Mouse (Mus musculus): ENCODE data around the gene Cd70. TPM values are rescaled to one million over a fixed set of nuclear protein-coding genes. Genes with fewer than 3 reads are reported as not detected.

Cd70 gene
- polyA plus RNA-seq, 1 experiment from 2014 or later: not detected

DNA sequence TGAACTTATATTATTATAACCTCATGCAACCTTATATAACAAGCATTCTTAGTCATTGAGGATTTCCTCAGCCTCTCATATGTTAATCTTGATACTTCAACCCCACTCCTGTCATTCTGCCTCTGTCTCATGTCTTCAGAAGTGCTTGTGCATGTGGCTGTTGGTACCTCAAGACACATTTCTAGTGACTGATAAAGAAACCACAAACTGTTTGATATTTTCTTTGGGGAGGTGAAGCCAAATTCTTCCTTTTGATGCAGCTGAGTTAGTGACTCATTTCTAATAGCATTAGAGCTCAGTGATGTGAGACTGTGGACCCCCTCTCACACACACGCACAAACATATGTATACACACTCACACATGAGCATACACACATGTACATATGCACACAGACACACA is 17.8 kb downstream of the Cd70 start:
- no peaks in the 10 kb centered on the region for H3K27me3 ChIP-seq
- H3K9ac ChIP-seq: no peak overlapping the region
- H3K4me1 ChIP-seq: no peaks in the 10 kb centered on the region
- no peak overlapping the region for H3K4me3 ChIP-seq (replicated peaks)
- no peaks in the 10 kb centered on the region for H3K36me3 ChIP-seq (replicated peaks)
- WGBS: 79% methylated on average over 1 of the region's 1 CpGs
- no peak overlapping the region for H3K27ac ChIP-seq
- no peak for ATAC-seq (ENCODE audit: low FRiP score)
- no peak overlapping the region for H3K4me2 ChIP-seq
- no peaks in the 10 kb centered on the region for H3K9me3 ChIP-seq

DNA sequence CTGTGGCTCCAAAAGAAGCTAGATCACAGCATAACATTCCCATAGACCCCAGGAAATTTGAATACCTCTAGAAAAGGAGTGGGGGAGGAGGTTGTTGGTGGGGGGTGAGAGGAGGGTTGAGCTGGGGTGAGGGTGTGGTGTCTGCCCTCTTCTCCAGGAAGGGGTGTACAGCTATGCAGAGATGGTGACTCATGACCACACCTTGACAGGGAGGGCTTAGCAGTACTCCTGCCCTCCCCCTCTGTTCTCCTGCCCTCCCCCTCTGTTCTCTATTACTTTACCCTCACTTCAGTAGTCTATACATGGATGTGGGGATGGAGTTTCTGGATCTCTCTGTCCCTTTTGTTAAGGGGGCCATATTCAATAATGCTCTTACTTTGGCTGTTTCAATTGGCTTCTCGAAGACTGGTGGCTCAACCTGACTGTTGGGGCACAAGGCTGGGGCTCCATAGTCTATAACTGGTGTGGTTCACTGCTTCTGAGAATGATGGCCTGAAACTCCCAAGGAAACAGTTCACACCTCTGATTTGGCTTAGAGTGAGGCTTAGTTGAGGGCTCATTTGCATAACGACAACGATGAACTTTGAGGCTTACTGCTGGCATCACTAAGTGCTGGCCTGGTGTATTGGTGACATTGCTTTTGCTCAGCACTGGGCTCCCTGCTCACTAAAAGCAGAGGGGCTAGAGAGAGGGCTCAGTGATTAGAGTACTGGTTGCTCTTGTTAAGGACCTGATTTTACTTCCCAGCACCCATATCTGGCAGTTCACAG is 23.5 kb downstream of the Cd70 start:
- Histone ChIP-seq H3K4me2 (no peak overlapping the region), H3K9me3 (no peaks in the 10 kb centered on the region), H3K36me3 (replicated peaks) (no peaks in the 10 kb centered on the region), H3K27ac (no peak overlapping the region), H3K9ac (no peak overlapping the region), H3K27me3 (no peaks in the 10 kb centered on the region), H3K4me3 (replicated peaks) (no peak overlapping the region), H3K4me1 (no peaks in the 10 kb centered on the region)
- ATAC-seq (ENCODE audit: low FRiP score): no peak
- WGBS: 66% methylated on average over 3 of the region's 3 CpGs

DNA sequence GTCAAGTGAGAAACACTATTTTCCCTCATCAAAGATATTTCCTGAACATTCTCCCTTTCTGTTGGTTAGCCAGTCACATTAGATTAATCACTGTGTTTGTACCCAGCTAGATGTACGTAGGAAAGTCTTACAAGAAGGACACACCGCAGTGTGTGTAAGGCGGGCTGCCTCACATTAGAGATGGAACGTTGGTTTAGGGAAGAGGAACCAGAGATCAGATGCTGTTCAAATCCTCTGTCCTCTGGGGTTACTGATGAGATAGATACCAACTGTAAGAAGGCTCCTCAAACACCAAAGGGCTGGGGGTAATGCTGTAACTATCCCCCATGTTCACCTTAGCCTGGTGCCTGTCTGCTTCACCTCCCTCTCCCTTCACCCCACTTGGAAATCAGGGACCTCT is 24.8 kb downstream of the Cd70 start:
- Histone ChIP-seq H3K9me3 (no peaks in the 10 kb centered on the region), H3K27me3 (no peaks in the 10 kb centered on the region), H3K36me3 (replicated peaks) (no peaks in the 10 kb centered on the region), H3K9ac (no peak overlapping the region), H3K4me1 (no peaks in the 10 kb centered on the region), H3K27ac (no peak overlapping the region), H3K4me2 (no peak overlapping the region), H3K4me3 (replicated peaks) (no peak overlapping the region)
- WGBS: 87% methylated on average over 4 of the region's 4 CpGs
- no peak for ATAC-seq (ENCODE audit: low FRiP score)

DNA sequence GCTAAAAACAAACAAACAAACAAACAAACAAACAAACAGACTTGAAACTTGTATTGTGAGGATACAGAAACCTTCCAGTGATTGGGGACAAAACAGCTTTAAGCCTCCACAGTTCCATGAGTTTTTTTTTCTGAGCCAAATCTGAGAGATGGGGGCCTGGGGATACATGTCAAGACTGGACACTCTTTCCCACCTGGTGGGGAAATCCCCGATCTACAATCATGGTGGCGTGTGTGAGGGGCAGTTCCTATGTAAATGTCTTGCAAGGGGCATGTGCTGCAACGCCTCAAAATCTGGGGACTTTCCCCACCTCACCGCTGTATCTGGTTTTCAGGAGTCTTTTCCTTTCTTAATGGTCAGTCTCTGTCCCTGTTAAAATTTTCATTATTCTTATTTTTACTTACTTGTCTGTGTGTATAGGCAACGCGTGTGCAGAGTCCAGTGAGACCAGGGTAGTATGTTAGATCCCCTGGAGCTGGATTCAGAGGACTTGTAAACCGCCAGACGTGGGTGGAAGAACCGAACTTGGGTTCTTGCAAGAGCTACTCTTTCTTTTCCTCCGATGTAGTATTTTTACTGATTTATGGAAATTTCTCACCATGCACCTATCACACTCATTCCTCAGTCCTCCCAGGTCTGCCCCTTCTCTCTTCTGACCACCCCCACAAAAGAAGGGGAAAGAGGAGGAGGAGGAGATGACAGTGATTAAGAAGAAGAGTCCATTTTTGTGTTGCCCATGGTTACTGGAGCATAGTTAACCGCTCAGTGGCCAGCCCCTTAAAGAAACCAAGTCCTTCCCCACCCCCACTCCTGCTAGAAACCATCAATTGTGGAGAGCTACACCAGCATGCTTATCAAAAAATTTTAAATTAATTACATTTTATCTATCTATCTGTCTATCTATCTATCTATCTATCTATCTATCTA is 26.1 kb downstream of the Cd70 start:
- Histone ChIP-seq H3K27ac (no peak overlapping the region), H3K4me2 (no peak overlapping the region), H3K9me3 (no peaks in the 10 kb centered on the region), H3K4me3 (replicated peaks) (no peak overlapping the region), H3K4me1 (peaks cover 5% of the 10 kb centered on the region; the same call in 1 of the 2 replicates), H3K9ac (no peak overlapping the region), H3K27me3 (no peaks in the 10 kb centered on the region), H3K36me3 (replicated peaks) (no peaks in the 10 kb centered on the region)
- ATAC-seq (ENCODE audit: low FRiP score): no peak
- 88% methylated on average over 11 of the region's 11 CpGs for WGBS

DNA sequence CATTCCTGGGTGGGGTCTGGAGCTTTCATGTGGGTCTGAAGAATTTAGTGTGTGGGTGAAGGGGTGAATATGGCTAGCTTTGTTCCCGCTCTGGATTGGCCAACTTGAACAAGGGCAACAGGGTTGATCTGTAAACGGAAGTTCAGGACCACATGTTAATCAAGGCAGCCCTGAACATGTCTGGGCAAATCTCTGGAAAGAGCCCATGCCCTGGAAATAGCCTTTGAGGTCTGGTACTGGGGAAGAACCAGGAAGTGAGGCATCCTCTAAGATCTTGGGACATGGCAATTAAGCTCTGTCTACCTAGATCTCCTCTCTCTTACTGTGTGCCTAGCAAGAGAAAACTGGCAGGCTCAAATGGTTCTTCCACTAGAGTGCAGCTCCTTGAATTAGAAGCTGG is 27.7 kb downstream of the Cd70 start:
- Histone ChIP-seq H3K27me3 (no peaks in the 10 kb centered on the region; the same call in 1 of the 2 replicates), H3K9me3 (no peaks in the 10 kb centered on the region)
- WGBS: 90% methylated on average over 2 of the region's 2 CpGs

DNA sequence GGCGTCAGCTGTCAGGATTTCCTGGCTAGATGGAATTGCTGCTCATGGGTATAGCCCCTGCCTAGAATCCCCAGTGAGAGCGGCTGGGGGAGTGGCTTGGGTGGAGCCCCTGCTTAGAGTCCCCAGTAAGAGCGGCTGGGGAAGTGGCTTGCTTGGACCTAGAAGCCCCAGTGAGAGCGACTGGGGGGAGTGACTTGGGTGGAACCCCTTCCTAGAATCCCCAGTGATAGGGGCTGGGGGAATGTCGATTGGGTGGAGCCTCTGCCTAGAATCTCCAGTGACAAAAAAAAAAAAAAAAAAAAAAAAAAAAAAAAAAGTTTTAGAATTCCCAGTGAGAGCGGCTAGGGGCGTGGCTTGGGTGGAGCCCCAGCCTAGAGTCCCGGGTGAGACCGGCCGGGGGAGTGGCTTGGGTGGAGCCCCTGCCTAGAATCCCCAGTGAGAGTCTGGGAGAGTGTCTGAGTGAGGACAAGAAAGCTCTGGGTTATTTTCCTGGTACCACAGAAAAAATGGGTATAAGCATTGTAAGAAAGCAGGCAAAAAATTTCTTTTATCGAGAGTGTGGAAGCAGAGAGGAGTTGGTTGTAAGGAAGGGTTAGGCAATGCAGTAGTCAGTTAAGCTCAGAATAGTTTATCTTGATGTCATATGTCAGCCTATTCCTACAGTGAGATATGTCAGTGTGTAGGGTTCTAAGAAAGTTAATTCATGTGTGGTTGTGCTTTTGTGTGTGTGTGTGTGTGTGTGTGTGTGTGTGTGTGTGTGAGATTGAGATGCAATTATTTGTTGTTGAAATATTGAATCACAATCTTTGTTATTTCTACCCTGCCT is 30.8 kb downstream of the Cd70 start:
- no peak overlapping the region for H3K9ac ChIP-seq
- no peaks in the 10 kb centered on the region for H3K9me3 ChIP-seq
- H3K4me1 ChIP-seq: peaks cover 5% of the 10 kb centered on the region; the same call in 1 of the 2 replicates
- no peak overlapping the region for H3K27ac ChIP-seq
- H3K4me3 ChIP-seq (replicated peaks): no peak overlapping the region
- ATAC-seq (ENCODE audit: low FRiP score): peak; percentile 91
- WGBS: 2% methylated on average over 11 of the region's 11 CpGs
- no peaks in the 10 kb centered on the region; the same call in 1 of the 2 replicates for H3K27me3 ChIP-seq
- H3K36me3 ChIP-seq (replicated peaks): no peaks in the 10 kb centered on the region
- H3K4me2 ChIP-seq: peak overlapping the region; percentile 24

More for the DNA sequence above, 27.7 kb downstream of the Cd70 start:
- peaks cover 5% of the 10 kb centered on the region; the same call in 1 of the 2 replicates for H3K4me1 ChIP-seq
- H3K4me2 ChIP-seq: no peak overlapping the region
- H3K9ac ChIP-seq: no peak overlapping the region
- H3K27ac ChIP-seq: no peak overlapping the region
- H3K4me3 ChIP-seq (replicated peaks): no peak overlapping the region
- no peaks in the 10 kb centered on the region for H3K36me3 ChIP-seq (replicated peaks)
- ATAC-seq (ENCODE audit: low FRiP score): no peak

DNA sequence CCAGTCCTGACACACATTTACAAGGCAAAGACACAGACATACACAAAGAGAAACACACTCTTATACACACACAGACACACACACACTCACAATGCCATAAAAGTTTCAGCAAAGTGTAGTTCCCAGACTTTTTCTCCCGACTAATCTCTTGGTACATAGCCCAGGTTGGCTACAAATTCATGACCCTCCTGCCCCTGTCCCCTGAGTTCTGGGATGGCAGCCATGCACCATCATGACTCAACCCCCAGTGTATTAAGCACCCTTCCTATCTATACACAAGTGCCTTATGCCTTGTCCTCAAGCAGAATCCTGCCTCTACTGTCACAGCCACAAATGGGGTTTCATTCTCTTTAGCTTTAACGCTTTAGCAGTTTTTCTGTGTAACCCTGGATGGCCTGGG is 32.8 kb downstream of the Cd70 start:
- peaks cover 5% of the 10 kb centered on the region; the same call in 1 of the 2 replicates for H3K4me1 ChIP-seq
- no peak overlapping the region for H3K9ac ChIP-seq
- H3K9me3 ChIP-seq: no peaks in the 10 kb centered on the region
- ATAC-seq (ENCODE audit: low FRiP score): no peak
- 78% methylated on average over 2 of the region's 2 CpGs for WGBS
- H3K27me3 ChIP-seq: no peaks in the 10 kb centered on the region; the same call in 1 of the 2 replicates
- H3K27ac ChIP-seq: no peak overlapping the region
- no peak overlapping the region for H3K4me2 ChIP-seq
- H3K36me3 ChIP-seq (replicated peaks): no peaks in the 10 kb centered on the region
- H3K4me3 ChIP-seq (replicated peaks): no peak overlapping the region

DNA sequence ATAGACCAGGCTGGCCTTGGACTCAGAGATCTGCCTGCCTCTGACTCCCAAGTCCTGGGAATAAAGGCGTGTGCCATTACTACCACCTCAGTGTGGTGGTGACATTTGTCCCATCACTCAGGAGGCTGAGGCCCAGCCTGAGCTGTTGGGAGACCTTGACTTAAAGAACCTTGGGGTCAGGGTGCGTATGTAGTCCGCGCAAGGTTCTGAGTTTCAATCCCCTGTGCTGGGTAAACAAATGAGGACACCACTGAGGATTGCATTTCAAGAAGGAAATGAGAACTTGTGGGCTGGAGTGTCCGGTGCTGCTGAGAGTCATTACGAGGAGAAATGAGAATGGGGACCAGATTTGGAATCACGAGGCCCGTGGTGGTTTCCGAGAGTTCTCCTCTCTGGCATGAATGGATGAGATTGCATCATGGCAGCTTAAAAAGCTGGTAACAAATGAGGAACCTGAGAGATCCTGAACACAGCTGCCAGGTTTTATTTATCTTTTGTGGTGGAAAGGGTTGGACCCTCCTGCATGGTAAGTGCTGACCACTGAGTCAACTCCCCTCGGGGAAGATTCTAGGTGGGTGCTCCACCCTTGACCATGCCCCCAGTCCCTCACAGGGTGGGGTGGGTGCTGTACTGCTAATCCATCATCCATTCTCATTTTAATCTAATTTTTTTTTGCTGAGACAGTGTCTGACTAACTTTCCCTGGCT is 36.7 kb downstream of the Cd70 start:
- Histone ChIP-seq H3K36me3 (replicated peaks) (no peaks in the 10 kb centered on the region), H3K27me3 (no peaks in the 10 kb centered on the region; the same call in 1 of the 2 replicates), H3K4me1 (0 out of 2 replicates have a peak, but pooled peaks cover under 1% of the 10 kb centered on the region), H3K4me3 (replicated peaks) (no peak overlapping the region), H3K27ac (no peak overlapping the region), H3K4me2 (no peak overlapping the region), H3K9me3 (no peaks in the 10 kb centered on the region), H3K9ac (no peak overlapping the region)
- 85% methylated on average over 10 of the region's 10 CpGs for WGBS
- no peak for ATAC-seq (ENCODE audit: low FRiP score)

DNA sequence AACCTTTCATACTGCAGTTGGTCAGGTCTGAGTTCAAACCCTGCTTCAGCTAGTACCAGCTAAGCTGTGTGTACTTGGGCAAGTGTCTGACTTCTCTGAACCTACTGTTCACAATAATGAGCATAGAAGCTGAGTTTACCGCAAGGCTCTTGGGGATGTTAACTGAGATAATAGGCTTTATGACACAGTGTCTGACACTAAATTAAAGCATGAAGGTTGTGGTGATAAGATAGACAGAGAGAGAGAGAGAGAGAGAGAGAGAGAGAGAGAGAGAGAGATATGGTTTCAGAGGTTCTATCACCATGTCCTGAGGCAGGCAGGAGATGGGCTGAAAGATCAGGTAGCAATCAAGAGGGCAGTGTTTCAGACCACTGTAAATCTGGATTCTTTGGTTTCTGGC is 39.6 kb downstream of the Cd70 start:
- Histone ChIP-seq H3K4me2 (no peak overlapping the region), H3K9me3 (no peaks in the 10 kb centered on the region), H3K4me1 (peaks cover 22% of the 10 kb centered on the region), H3K9ac (no peak overlapping the region), H3K27ac (no peak overlapping the region), H3K27me3 (no peaks in the 10 kb centered on the region), H3K36me3 (replicated peaks) (no peaks in the 10 kb centered on the region), H3K4me3 (replicated peaks) (no peak overlapping the region)
- no peak for ATAC-seq (ENCODE audit: low FRiP score)
- WGBS: 95% methylated on average over 1 of the region's 1 CpGs

DNA sequence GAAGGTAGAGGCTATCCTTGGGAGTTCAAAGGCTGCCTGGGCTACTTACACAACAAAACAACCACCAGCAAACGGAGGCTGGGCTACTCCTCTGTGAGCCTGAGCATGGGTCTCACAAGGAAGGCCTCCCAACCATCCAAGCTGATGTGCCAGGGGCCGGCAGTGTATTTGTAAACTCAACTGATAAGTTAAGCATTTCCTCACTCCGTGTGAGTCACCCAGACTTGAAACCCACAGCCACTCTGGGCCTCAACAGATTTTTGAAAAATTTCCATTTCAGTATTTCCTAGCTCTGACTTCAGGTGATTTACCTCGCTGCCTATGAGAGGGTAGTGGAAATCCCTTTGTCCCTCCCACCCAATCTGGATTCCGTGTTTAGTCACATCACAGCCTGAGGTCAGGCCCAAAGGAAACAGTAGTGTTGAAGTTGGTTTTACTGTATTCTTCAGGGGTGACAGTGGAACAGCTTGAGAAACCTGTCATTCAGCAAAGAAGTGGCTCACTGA is 40.9 kb downstream of the Cd70 start:
- 60% methylated on average over 5 of the region's 5 CpGs for WGBS
- Histone ChIP-seq H3K4me1 (peaks cover 29% of the 10 kb centered on the region), H3K4me3 (replicated peaks) (no peak overlapping the region), H3K36me3 (replicated peaks) (no peaks in the 10 kb centered on the region), H3K4me2 (no peak overlapping the region), H3K27me3 (no peaks in the 10 kb centered on the region), H3K27ac (no peak overlapping the region), H3K9me3 (no peaks in the 10 kb centered on the region), H3K9ac (no peak overlapping the region)
- ATAC-seq (ENCODE audit: low FRiP score): no peak

DNA sequence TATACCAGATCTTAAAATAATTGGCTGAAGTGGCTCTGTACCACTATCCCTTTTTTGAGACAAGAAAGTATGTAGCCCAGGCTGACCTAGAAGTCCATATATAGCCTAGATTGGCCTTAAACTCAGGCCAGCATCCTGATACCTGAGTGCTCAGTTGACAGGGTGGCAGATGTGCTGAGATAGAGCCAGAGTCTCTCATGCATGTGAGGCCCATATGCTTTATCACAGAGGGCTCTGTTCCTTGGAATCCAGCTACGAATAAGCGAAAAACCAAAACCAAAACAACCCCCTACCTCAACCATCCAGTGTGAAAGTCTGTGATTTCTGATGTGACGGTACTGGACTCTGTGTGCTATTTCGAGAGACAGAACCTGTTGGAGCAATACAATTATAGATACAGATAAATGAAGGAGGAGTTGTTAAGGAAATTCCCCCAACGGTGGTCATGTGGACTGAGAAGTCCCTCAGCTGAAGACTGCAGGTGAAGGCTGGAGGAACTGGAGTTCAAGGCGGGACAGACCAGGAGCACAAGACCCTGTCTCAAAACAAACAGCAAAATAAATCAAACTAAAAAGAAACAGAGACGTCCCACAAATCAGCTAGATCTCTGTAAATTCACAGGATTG is 41.4 kb downstream of the Cd70 start:
- H3K27ac ChIP-seq: no peak overlapping the region
- ATAC-seq (ENCODE audit: low FRiP score): no peak
- H3K9ac ChIP-seq: no peak overlapping the region
- no peak overlapping the region for H3K4me2 ChIP-seq
- WGBS: 85% methylated on average over 7 of the region's 7 CpGs
- no peaks in the 10 kb centered on the region for H3K36me3 ChIP-seq (replicated peaks)
- H3K27me3 ChIP-seq: no peaks in the 10 kb centered on the region
- H3K4me1 ChIP-seq: peaks cover 29% of the 10 kb centered on the region
- H3K9me3 ChIP-seq: no peaks in the 10 kb centered on the region
- no peak overlapping the region for H3K4me3 ChIP-seq (replicated peaks)
